In genomic region chr13:21974221-21974725, GRCm38 (mm10) we compare ENCODE assay signal across 1 mouse cellular context.
TF ChIP-seq lines count a peak whose summit lies in the region.

No protein-coding gene starts in this region.

TF ChIP-seq in CH12.LX, 34 proteins besides CTCF, POLR2A, EP300 and RAD21 (continued from another document):
- peak; percentile 54; the same call in 1 of the 2 replicates for TF ChIP-seq ZNF384 (IDR thresholded peaks at IDR 0.05; ENCODE audit: low read depth, low read length)
- TF ChIP-seq HCFC1 (IDR thresholded peaks at IDR 0.05; ENCODE audit: low read depth, low read length), result no peak
- TF ChIP-seq BHLHE40 (IDR thresholded peaks at IDR 0.05; ENCODE audit: low read depth, low read length), result peak; percentile 12; the same call in 1 of the 2 replicates
- no peak for TF ChIP-seq UBTF (IDR thresholded peaks at IDR 0.05; ENCODE audit: low read depth, low read length)
- 0 out of 2 replicates have a peak, but pooled peaks have one; percentile 64 for TF ChIP-seq NELFE (IDR thresholded peaks at IDR 0.05; ENCODE audit: low read depth, low read length)
- peak; percentile 79 for TF ChIP-seq ELF1 (IDR thresholded peaks at IDR 0.05; ENCODE audit: low read depth, low read length)
- TF ChIP-seq IRF4 (IDR thresholded peaks at IDR 0.05; ENCODE audit: low read depth, low read length), result peak; percentile 4; the same call in 1 of the 2 replicates
- no peak for TF ChIP-seq JUND (conservative IDR thresholded peaks at IDR 0.05; ENCODE audit: low read depth, low read length)
- no peak; the same call in 1 of the 2 replicates for TF ChIP-seq SIN3A (IDR thresholded peaks at IDR 0.05; ENCODE audit: low read length)
- TF ChIP-seq SMC3 (IDR thresholded peaks at IDR 0.05; ENCODE audit: low read depth, low read length), result peak; percentile 93
- no peak for TF ChIP-seq ZKSCAN1 (IDR thresholded peaks at IDR 0.05; ENCODE audit: borderline replicate concordance, low read depth, low read length)
- TF ChIP-seq ZC3H11A (IDR thresholded peaks at IDR 0.05; ENCODE audit: low read depth, low read length), result peak; percentile 43; the same call in 1 of the 2 replicates
- TF ChIP-seq CHD2 (IDR thresholded peaks at IDR 0.05; ENCODE audit: low read length), result no peak
